Comparison of ENCODE assay signal across 9 mouse cellular contexts in the genomic region with DNA sequence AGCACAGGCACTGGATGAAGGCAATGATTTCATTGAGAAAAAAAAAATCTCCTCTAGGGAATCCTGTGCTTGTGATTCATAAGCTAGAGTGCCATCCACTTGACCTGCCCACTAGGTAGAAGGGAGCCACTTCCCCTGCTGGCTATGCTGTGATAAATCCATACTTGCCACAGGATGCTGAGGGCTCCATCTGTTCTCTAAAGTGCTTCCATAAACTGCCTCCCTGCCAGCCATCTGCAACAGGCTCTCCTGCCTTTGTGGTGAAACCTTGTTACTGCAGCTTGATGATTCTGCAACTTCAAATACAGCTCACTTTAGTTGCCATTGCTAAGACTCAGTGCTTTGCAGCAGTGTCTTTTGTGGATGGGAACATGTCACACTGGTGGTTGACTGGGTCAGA.
DNase-seq lines count a peak whose midpoint lies in the region; ATAC-seq and TF ChIP-seq lines count a peak whose summit lies in the region.
"Had no signal": no experiment of that assay in that cellular context is flagged by ENCODE, and none has a peak within 500 bp of the region (broad histone marks: within the 10 kb centered on the region; RNA-seq: fewer than 3 reads in every experiment).

No protein-coding gene starts in this region.

- no peak overlapping the region for H3K4me3 ChIP-seq in forebrain, embryonic 14.5 days (ENCODE audit: low read depth, low read length)
- H3K4me3 ChIP-seq in forebrain, embryonic 13.5 days: no peak overlapping the region
- H3K4me3 ChIP-seq in liver, postnatal 0 days (ENCODE audit: low read depth, low read length): no peak overlapping the region
- no peak overlapping the region for H3K4me3 ChIP-seq in liver, embryonic 11.5 days (ENCODE audit: low read depth, low read length)
- H3K4me3 ChIP-seq: liver, embryonic 15.5 days had no signal

- H3K4me2 ChIP-seq in forebrain, embryonic 14.5 days (ENCODE audit: low read length): no peak overlapping the region
- H3K4me2 ChIP-seq in forebrain, embryonic 13.5 days: no peak overlapping the region
- no peak overlapping the region for H3K4me2 ChIP-seq in liver, postnatal 0 days (ENCODE audit: low read depth, low read length)
- no peak overlapping the region for H3K4me2 ChIP-seq in liver, embryonic 11.5 days
- H3K4me2 ChIP-seq: liver, embryonic 15.5 days had no signal

- no peak overlapping the region for H3K9ac ChIP-seq in forebrain, embryonic 14.5 days (ENCODE audit: low read length)
- no peak overlapping the region for H3K9ac ChIP-seq in forebrain, embryonic 13.5 days
- no peak overlapping the region for H3K9ac ChIP-seq in liver, postnatal 0 days (replicated peaks)
- H3K9ac ChIP-seq in liver, embryonic 11.5 days (ENCODE audit: low read depth, low read length): no peak overlapping the region
- H3K9ac ChIP-seq: liver, embryonic 15.5 days had no signal

- no peak for ATAC-seq in forebrain, embryonic 14.5 days
- no peak for ATAC-seq in forebrain, embryonic 13.5 days
- ATAC-seq in liver, postnatal 0 days: no peak
- no peak for ATAC-seq in liver, embryonic 11.5 days (replicated peaks; ENCODE audit: low FRiP score)
- ATAC-seq in megakaryocyte progenitor cell, adult 5-6 weeks (replicated peaks; ENCODE audit: poor library complexity): peak; percentile 59

- 0 out of 2 replicates have a peak, but pooled peaks have one; percentile 13 for TF ChIP-seq CTCF in liver, postnatal 0 days (IDR thresholded peaks at IDR 0.05; ENCODE audit: low read depth)

- H3K9me3 ChIP-seq in forebrain, embryonic 14.5 days (replicated peaks; ENCODE audit: control insufficient read depth, low read length): no peaks in the 10 kb centered on the region
- H3K9me3 ChIP-seq in forebrain, embryonic 13.5 days (replicated peaks): no peaks in the 10 kb centered on the region
- H3K9me3 ChIP-seq in liver, postnatal 0 days (ENCODE audit: low read length): no peaks in the 10 kb centered on the region
- no peaks in the 10 kb centered on the region for H3K9me3 ChIP-seq in liver, embryonic 11.5 days (ENCODE audit: control insufficient read depth, low read length)
- H3K9me3 ChIP-seq: liver, embryonic 15.5 days had no signal

- TF ChIP-seq EP300 in liver, postnatal 0 days (IDR thresholded peaks at IDR 0.05; ENCODE audit: low read depth): no peak

- no peaks in the 10 kb centered on the region for H3K27me3 ChIP-seq in forebrain, embryonic 14.5 days (replicated peaks; ENCODE audit: control insufficient read depth, insufficient read depth, low read length)
- no peaks in the 10 kb centered on the region for H3K27me3 ChIP-seq in forebrain, embryonic 13.5 days
- no peaks in the 10 kb centered on the region for H3K27me3 ChIP-seq in liver, postnatal 0 days (ENCODE audit: insufficient read depth, low read length)
- H3K27me3 ChIP-seq in liver, embryonic 11.5 days (replicated peaks; ENCODE audit: control insufficient read depth, insufficient read depth, low read length): no peaks in the 10 kb centered on the region
- H3K27me3 ChIP-seq: liver, embryonic 15.5 days had no signal

- H3K36me3 ChIP-seq in forebrain, embryonic 14.5 days (ENCODE audit: control insufficient read depth, insufficient read depth, low read length): no peaks in the 10 kb centered on the region
- H3K36me3 ChIP-seq in forebrain, embryonic 13.5 days (ENCODE audit: poor library complexity, severe bottlenecking): no peaks in the 10 kb centered on the region
- no peaks in the 10 kb centered on the region for H3K36me3 ChIP-seq in liver, postnatal 0 days (replicated peaks; ENCODE audit: insufficient read depth, low read length)
- no peaks in the 10 kb centered on the region for H3K36me3 ChIP-seq in liver, embryonic 11.5 days (ENCODE audit: control insufficient read depth, insufficient read depth, low read length)
- H3K36me3 ChIP-seq: liver, embryonic 15.5 days had no signal

- H3K27ac ChIP-seq in forebrain, embryonic 14.5 days (ENCODE audit: low read depth, low read length): no peak overlapping the region
- H3K27ac ChIP-seq in forebrain, embryonic 13.5 days: no peak overlapping the region
- H3K27ac ChIP-seq in liver, postnatal 0 days (ENCODE audit: low read depth): no peak overlapping the region
- H3K27ac ChIP-seq in liver, embryonic 11.5 days (ENCODE audit: low read depth, low read length): no peak overlapping the region
- H3K27ac ChIP-seq: liver, embryonic 15.5 days had no signal

- peak; percentile 2 for DNase-seq in forebrain, embryonic 14.5 days (ENCODE audit: low spot score)
- no peak for DNase-seq in liver, postnatal 0 days
- no peak for DNase-seq in liver, embryonic 11.5 days (ENCODE audit: low spot score)
- DNase-seq in cerebellum, adult 9-11 months: peak; percentile 67
- no peak for DNase-seq in adrenal gland, adult 18-20 months (ENCODE audit: low spot score in 2 of 2)
- no peak for DNase-seq in ovary, postnatal 14 days (ENCODE audit: low spot score)

- H3K4me1 ChIP-seq in forebrain, embryonic 14.5 days (ENCODE audit: control insufficient read depth, insufficient read depth, low read length): no peaks in the 10 kb centered on the region
- H3K4me1 ChIP-seq in forebrain, embryonic 13.5 days: no peaks in the 10 kb centered on the region
- H3K4me1 ChIP-seq in liver, postnatal 0 days (ENCODE audit: insufficient read depth): no peaks in the 10 kb centered on the region
- H3K4me1 ChIP-seq in liver, embryonic 11.5 days (replicated peaks; ENCODE audit: control insufficient read depth, insufficient read depth, low read length): 0 out of 2 replicates have a peak, but pooled peaks cover 3% of the 10 kb centered on the region
- H3K4me1 ChIP-seq: liver, embryonic 15.5 days had no signal

Comparison
In these comparisons a context has a peak if more than half of its experiments do, and no peak if none do; other contexts are left out.
1. DNase-seq: peak in forebrain, embryonic 14.5 days (single experiment) and cerebellum, adult 9-11 months (single experiment); none in liver, postnatal 0 days (single experiment), liver, embryonic 11.5 days (single experiment), adrenal gland, adult 18-20 months (0 of 2) and ovary, postnatal 14 days (single experiment).